Mouse (Mus musculus): ENCODE data around the gene Phactr1. TPM values are rescaled to one million over a fixed set of nuclear protein-coding genes. Genes with fewer than 3 reads are reported as not detected.

Gene Phactr1
- polyA plus RNA-seq, 1 experiment from 2014 or later, result 2.0 TPM

- Histone ChIP-seq H3K36me3 (peaks cover 10% of the 10 kb centered on the region), H3K27ac (no peak overlapping the region), H3K27me3 (ENCODE audit: low read depth, poor library complexity, severe bottlenecking) (no peaks in the 10 kb centered on the region), H3K4me3 (no peak overlapping the region), H3K4me1 (peaks cover 19% of the 10 kb centered on the region), H3K9me3 (replicated peaks) (no peaks in the 10 kb centered on the region)
- no peak for DNase-seq (ENCODE audit: low spot score)
- 44% methylated on average over 8 of the region's 8 CpGs for WGBS
Measured at GRCm38 (mm10) chr13:43146515-43147258, 466.3 kb downstream of the Phactr1 start.

- WGBS, result 60% methylated on average over 4 of the region's 4 CpGs
- Histone ChIP-seq H3K4me1 (peaks cover 19% of the 10 kb centered on the region), H3K9me3 (replicated peaks) (no peaks in the 10 kb centered on the region), H3K27ac (no peak overlapping the region), H3K27me3 (ENCODE audit: low read depth, poor library complexity, severe bottlenecking) (no peaks in the 10 kb centered on the region), H3K4me3 (no peak overlapping the region), H3K36me3 (peaks cover 29% of the 10 kb centered on the region)
- no peak for DNase-seq (ENCODE audit: low spot score)
Measured at GRCm38 (mm10) chr13:43148692-43149091, 468.3 kb downstream of the Phactr1 start.

GRCm38 (mm10) chr13:43149661-43150060 lies 469.2 kb downstream of the Phactr1 start:
- 86% methylated on average over 3 of the region's 3 CpGs for WGBS
- H3K27me3 ChIP-seq (ENCODE audit: low read depth, poor library complexity, severe bottlenecking), result no peaks in the 10 kb centered on the region
- DNase-seq (ENCODE audit: low spot score), result no peak
- H3K9me3 ChIP-seq (replicated peaks), result no peaks in the 10 kb centered on the region
- H3K4me3 ChIP-seq, result no peak overlapping the region
- H3K36me3 ChIP-seq, result peaks cover 38% of the 10 kb centered on the region
- H3K4me1 ChIP-seq, result peaks cover 19% of the 10 kb centered on the region
- H3K27ac ChIP-seq, result no peak overlapping the region

- Histone ChIP-seq H3K27ac (no peak overlapping the region), H3K36me3 (peaks cover 50% of the 10 kb centered on the region), H3K27me3 (ENCODE audit: low read depth, poor library complexity, severe bottlenecking) (no peaks in the 10 kb centered on the region), H3K4me3 (no peak overlapping the region), H3K9me3 (replicated peaks) (no peaks in the 10 kb centered on the region), H3K4me1 (peaks cover 14% of the 10 kb centered on the region)
- no peak for DNase-seq (ENCODE audit: low spot score)
- WGBS, result 93% methylated on average over 14 of the region's 14 CpGs
Measured at GRCm38 (mm10) chr13:43152005-43152520, 471.6 kb downstream of the Phactr1 start.

- 52% methylated on average over 5 of the region's 5 CpGs for WGBS
- Histone ChIP-seq H3K4me3 (no peak overlapping the region), H3K27ac (peak overlapping the region; percentile 74), H3K36me3 (peaks cover 45% of the 10 kb centered on the region), H3K4me1 (peaks cover 27% of the 10 kb centered on the region), H3K27me3 (ENCODE audit: low read depth, poor library complexity, severe bottlenecking) (no peaks in the 10 kb centered on the region), H3K9me3 (replicated peaks) (no peaks in the 10 kb centered on the region)
- no peak for DNase-seq (ENCODE audit: low spot score)
Measured at GRCm38 (mm10) chr13:43157370-43157769, 476.9 kb downstream of the Phactr1 start.

- WGBS, result 32% methylated on average over 5 of the region's 5 CpGs
- peaks cover 40% of the 10 kb centered on the region for H3K36me3 ChIP-seq
- DNase-seq (ENCODE audit: low spot score), result no peak
- H3K4me1 ChIP-seq, result peaks cover 27% of the 10 kb centered on the region
- H3K27ac ChIP-seq, result peak overlapping the region; percentile 74
- no peak overlapping the region for H3K4me3 ChIP-seq
- no peaks in the 10 kb centered on the region for H3K27me3 ChIP-seq (ENCODE audit: low read depth, poor library complexity, severe bottlenecking)
- no peaks in the 10 kb centered on the region for H3K9me3 ChIP-seq (replicated peaks)
Measured at GRCm38 (mm10) chr13:43158281-43158680, 477.9 kb downstream of the Phactr1 start.

GRCm38 (mm10) chr13:43159429-43159828 lies 479.0 kb downstream of the Phactr1 start:
- Histone ChIP-seq H3K9me3 (replicated peaks) (no peaks in the 10 kb centered on the region), H3K27me3 (ENCODE audit: low read depth, poor library complexity, severe bottlenecking) (no peaks in the 10 kb centered on the region), H3K4me3 (no peak overlapping the region), H3K36me3 (peaks cover 39% of the 10 kb centered on the region), H3K4me1 (peaks cover 27% of the 10 kb centered on the region), H3K27ac (peak overlapping the region; percentile 74)
- WGBS, result 40% methylated on average over 3 of the region's 3 CpGs
- peak; percentile 39 for DNase-seq (ENCODE audit: low spot score)

GRCm38 (mm10) chr13:43167721-43168120 lies 487.3 kb downstream of the Phactr1 start:
- Histone ChIP-seq H3K4me3 (no peak overlapping the region), H3K27me3 (ENCODE audit: low read depth, poor library complexity, severe bottlenecking) (no peaks in the 10 kb centered on the region), H3K27ac (no peak overlapping the region), H3K36me3 (peaks cover 36% of the 10 kb centered on the region), H3K9me3 (replicated peaks) (no peaks in the 10 kb centered on the region), H3K4me1 (peaks cover 15% of the 10 kb centered on the region)
- DNase-seq (ENCODE audit: low spot score), result no peak
- 89% methylated on average over 9 of the region's 9 CpGs for WGBS

- H3K27me3 ChIP-seq (ENCODE audit: low read depth, poor library complexity, severe bottlenecking), result no peaks in the 10 kb centered on the region
- 2% methylated on average over 48 of the region's 48 CpGs for WGBS
Measured at GRCm38 (mm10) chr13:43171020-43171710, 490.7 kb downstream of the Phactr1 start, which contains the start of gene Tbc1d7. Gene Tbc1d7 (minus strand): TSS chr13:43171501.

GRCm38 (mm10) chr13:43172036-43172713 lies 491.8 kb downstream of the Phactr1 start:
- peak overlapping the region; percentile 68 for H3K4me3 ChIP-seq
- WGBS, result 41% methylated on average over 14 of the region's 14 CpGs
- peaks cover 9% of the 10 kb centered on the region; the same call in 1 of the 2 replicates for H3K36me3 ChIP-seq
- no peaks in the 10 kb centered on the region for H3K9me3 ChIP-seq (replicated peaks)
- H3K4me1 ChIP-seq, result peaks cover 20% of the 10 kb centered on the region
- H3K27me3 ChIP-seq (ENCODE audit: low read depth, poor library complexity, severe bottlenecking), result no peaks in the 10 kb centered on the region
- peak; percentile 54 for DNase-seq (ENCODE audit: low spot score)
- peak overlapping the region; percentile 89 for H3K27ac ChIP-seq

More at GRCm38 (mm10) chr13:43171020-43171710, 490.7 kb downstream of the Phactr1 start, which contains the start of gene Tbc1d7:
- H3K9me3 ChIP-seq (replicated peaks), result no peaks in the 10 kb centered on the region
- peaks cover 20% of the 10 kb centered on the region for H3K4me1 ChIP-seq
- H3K36me3 ChIP-seq, result peaks cover 11% of the 10 kb centered on the region; the same call in 1 of the 2 replicates
- DNase-seq (ENCODE audit: low spot score), result peak; percentile 100
- H3K4me3 ChIP-seq, result peak within 1 kb of the TSS; percentile 68
- H3K27ac ChIP-seq, result peak within 1 kb of the TSS; percentile 89

GRCm38 (mm10) chr13:43173262-43173661 lies 492.8 kb downstream of the Phactr1 start:
- Histone ChIP-seq H3K27me3 (ENCODE audit: low read depth, poor library complexity, severe bottlenecking) (no peaks in the 10 kb centered on the region), H3K4me3 (no peak overlapping the region), H3K36me3 (peaks cover 5% of the 10 kb centered on the region; the same call in 1 of the 2 replicates), H3K9me3 (replicated peaks) (no peaks in the 10 kb centered on the region), H3K4me1 (peaks cover 20% of the 10 kb centered on the region), H3K27ac (peak overlapping the region; percentile 42; the same call in 1 of the 2 replicates)
- WGBS, result 18% methylated on average over 9 of the region's 9 CpGs
- peak; percentile 83 for DNase-seq (ENCODE audit: low spot score)

GRCm38 (mm10) chr13:43176676-43177075 lies 496.3 kb downstream of the Phactr1 start:
- Histone ChIP-seq H3K27ac (no peak overlapping the region), H3K9me3 (replicated peaks) (no peaks in the 10 kb centered on the region)
- 92% methylated on average over 3 of the region's 3 CpGs for WGBS

More at GRCm38 (mm10) chr13:43176676-43177075, 496.3 kb downstream of the Phactr1 start:
- no peaks in the 10 kb centered on the region for H3K36me3 ChIP-seq
- H3K27me3 ChIP-seq (ENCODE audit: low read depth, poor library complexity, severe bottlenecking), result 0 out of 2 replicates have a peak, but pooled peaks cover 3% of the 10 kb centered on the region
- no peak overlapping the region for H3K4me3 ChIP-seq
- peaks cover 13% of the 10 kb centered on the region for H3K4me1 ChIP-seq
- DNase-seq (ENCODE audit: low spot score), result no peak
